Mouse (Mus musculus) macrophage (primary cell): Measurements from ENCODE around the gene Hmgn2. TPM values are rescaled to one million over a fixed set of nuclear protein-coding genes. Genes with fewer than 3 reads are reported as not detected.
A peak's percentile ranks its signal among the peaks of the same experiment; 100 is the strongest.

Experiments
- H3K27ac ChIP-seq: fragments of 350-480 bp; formaldehyde crosslinking; 2 replicates; pipeline ENCODE4 v1.9.0; 2021
- H3K36me3 ChIP-seq: fragments of 350-480 bp; formaldehyde crosslinking; 2 replicates; pipeline ENCODE4 v1.9.0; 2021; ENCODE audit errors: inconsistent target
- H3K4me3 ChIP-seq: fragments of 350-480 bp; formaldehyde crosslinking; 2 replicates; pipeline ENCODE4 v1.9.0; 2021; ENCODE audit errors: inconsistent target
- H3K79me2 ChIP-seq: fragments of 350-480 bp; formaldehyde crosslinking; 2 replicates; pipeline ENCODE4 v1.9.0; 2021; ENCODE audit errors: inconsistent target
- WGBS: methylation state at CpG from one replicate; pipeline ENCODE4 v1.1.7; 2026; ENCODE audit warnings: inconsistent platforms; ENCODE audit not compliant: missing documents; 5-methylcytosine and 5-hydroxymethylcytosine counted together
- polyA plus RNA-seq: library from polyadenylated mRNA; stranded (reverse); fragments of 250-400 nt; gene quantifications from 3 replicates; pipeline ENCODE4 v1.2.4, GENCODE M21; 2018; ENCODE audit warnings: inconsistent platforms

Hmgn2 gene
- polyA plus RNA-seq, 1 experiment from 2014 or later: 209 TPM

DNA sequence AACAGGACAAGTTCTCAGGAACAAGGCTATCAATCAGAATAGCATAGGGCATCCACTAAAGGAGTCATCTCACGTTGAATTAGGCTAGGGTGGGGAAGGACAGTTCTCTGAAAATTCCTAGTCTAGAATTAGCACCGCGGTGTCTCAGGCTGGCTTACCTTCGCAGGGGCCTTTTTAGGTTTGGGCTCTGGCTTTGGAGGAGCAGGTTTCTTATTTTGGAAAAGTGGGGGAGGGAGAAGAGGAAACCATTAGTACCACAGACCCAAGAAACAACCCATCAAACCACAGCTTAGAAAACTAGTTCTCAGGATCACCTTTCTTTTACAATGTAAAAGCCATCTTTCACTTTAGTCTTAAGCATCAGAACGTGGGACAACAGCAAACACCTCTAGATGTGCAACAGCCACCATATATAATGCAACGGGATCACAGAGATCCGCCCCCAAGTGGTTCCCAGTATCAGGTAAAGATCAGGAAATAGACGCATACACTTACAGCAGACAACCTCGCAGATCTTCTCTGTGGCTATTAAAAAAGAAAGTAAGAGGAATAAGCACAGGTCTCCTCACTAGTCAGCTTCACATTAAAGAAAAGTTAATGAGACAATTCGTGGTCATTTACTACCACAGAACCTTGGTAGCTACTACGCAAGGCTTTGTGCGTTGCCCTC is 2.0 kb downstream of the Hmgn2 start:
- 35% methylated on average over 12 of the region's 12 CpGs for WGBS
- H3K27ac ChIP-seq: peak overlapping the region; percentile 27

GRCm38 (mm10) chr4:133962566-133962965 is 5.9 kb downstream of the Hmgn2 start:
- Histone ChIP-seq H3K79me2 (peaks cover 16% of the 10 kb centered on the region), H3K27ac (no peak overlapping the region), H3K36me3 (peaks cover 18% of the 10 kb centered on the region), H3K4me3 (no peak overlapping the region)
- 96% methylated on average over 7 of the region's 7 CpGs for WGBS

More for the DNA sequence above, 2.0 kb downstream of the Hmgn2 start:
- H3K79me2 ChIP-seq: peaks cover 16% of the 10 kb centered on the region
- peak overlapping the region; percentile 57 for H3K4me3 ChIP-seq
- peaks cover 18% of the 10 kb centered on the region for H3K36me3 ChIP-seq

DNA sequence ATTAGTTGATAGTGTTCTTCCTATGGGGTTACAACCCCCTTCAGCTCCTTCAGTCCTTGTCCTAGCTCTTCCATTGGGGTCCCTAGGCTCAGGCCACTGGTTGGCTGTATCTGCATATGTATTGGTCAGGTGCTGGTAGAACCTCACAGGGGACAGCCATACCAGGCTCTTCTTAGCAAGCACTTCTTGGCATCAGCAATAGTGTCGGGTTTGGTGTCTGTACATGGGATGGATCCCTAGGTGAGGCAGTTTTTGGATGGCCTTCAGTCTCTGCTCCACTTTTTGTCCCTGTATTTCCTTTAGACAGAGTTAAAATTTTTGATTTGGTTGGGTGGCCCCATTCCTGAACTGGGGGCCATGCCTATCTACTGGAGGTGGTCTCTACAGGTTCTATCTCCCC is 9.6 kb downstream of the Hmgn2 start:
- Histone ChIP-seq H3K36me3 (peaks cover 5% of the 10 kb centered on the region; the same call in 1 of the 2 replicates), H3K79me2 (no peaks in the 10 kb centered on the region), H3K27ac (no peak overlapping the region), H3K4me3 (no peak overlapping the region)
- WGBS: 88% methylated on average over 1 of the region's 1 CpGs

DNA sequence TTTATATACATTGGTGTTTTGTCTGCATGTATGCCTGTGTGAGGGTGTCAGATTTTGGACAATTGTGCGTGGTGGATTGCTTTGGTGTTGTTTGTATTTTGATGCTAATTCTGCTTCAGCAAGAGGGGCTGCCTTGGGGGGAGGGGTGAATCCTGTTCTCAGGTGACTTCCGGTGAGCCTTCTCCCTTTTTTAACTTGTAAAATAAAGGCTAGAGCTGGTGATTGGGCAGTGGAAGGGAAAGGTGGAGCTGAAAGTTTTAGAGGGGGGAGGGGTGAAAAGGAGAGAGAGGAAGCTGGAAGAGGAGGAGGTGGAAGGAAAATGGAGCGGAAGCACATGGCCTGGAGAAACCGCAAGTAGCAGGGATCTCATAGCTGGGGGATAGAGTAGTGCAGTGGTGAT is 12.1 kb downstream of the Hmgn2 start:
- Histone ChIP-seq H3K79me2 (no peaks in the 10 kb centered on the region), H3K36me3 (no peaks in the 10 kb centered on the region), H3K27ac (no peak overlapping the region), H3K4me3 (no peak overlapping the region)
- WGBS: 83% methylated on average over 4 of the region's 4 CpGs

- Histone ChIP-seq H3K36me3 (no peaks in the 10 kb centered on the region), H3K79me2 (no peaks in the 10 kb centered on the region), H3K4me3 (no peak overlapping the region), H3K27ac (no peak overlapping the region)
- WGBS: 76% methylated on average over 4 of the region's 4 CpGs
Observed at GRCm38 (mm10) chr4:133946736-133947135, 21.7 kb downstream of the Hmgn2 start.

DNA sequence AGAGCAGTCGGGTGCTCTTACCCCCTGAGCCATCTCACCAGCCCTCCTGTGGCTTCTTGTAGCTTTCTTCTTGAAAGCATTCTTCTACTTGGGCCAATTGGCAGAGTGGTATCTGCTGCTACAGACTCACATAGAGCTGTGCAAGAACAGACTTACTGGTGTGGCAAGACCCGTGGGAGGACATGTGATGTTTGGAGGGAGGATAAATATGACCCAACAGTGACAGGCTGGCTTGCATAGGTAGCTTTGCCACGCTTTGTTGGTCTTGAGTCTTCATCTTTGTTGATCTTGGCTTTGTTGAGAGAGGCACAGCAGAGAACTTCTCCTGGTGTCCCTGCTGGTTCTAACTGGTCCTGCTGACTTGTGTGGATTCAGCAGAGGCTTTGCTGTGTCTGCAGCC is 24.7 kb downstream of the Hmgn2 start:
- 89% methylated on average over 3 of the region's 3 CpGs for WGBS
- H3K27ac ChIP-seq: no peak overlapping the region
- H3K36me3 ChIP-seq: no peaks in the 10 kb centered on the region
- no peaks in the 10 kb centered on the region for H3K79me2 ChIP-seq
- no peak overlapping the region for H3K4me3 ChIP-seq

DNA sequence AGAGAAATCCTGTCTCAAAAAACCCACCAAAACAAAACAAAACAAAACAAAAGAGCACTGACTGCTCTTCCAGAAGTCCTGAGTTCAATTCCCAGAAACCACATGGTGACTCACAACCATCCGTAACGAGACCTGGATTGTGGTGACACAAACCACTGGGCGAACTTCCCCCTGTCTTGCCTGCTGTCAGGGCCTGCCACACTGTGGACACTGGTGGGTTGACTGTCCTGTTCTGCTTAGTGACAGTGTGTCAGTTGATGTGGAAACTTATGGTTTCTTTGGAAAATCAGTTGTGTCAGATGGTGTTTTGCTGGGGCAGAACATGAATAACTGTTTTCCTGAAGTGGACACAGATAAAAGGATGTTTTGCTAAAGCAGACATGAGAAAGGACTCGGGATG is 25.8 kb downstream of the Hmgn2 start:
- Histone ChIP-seq H3K79me2 (no peaks in the 10 kb centered on the region), H3K36me3 (no peaks in the 10 kb centered on the region), H3K27ac (no peak overlapping the region), H3K4me3 (no peak overlapping the region)
- WGBS: 54% methylated on average over 4 of the region's 4 CpGs

DNA sequence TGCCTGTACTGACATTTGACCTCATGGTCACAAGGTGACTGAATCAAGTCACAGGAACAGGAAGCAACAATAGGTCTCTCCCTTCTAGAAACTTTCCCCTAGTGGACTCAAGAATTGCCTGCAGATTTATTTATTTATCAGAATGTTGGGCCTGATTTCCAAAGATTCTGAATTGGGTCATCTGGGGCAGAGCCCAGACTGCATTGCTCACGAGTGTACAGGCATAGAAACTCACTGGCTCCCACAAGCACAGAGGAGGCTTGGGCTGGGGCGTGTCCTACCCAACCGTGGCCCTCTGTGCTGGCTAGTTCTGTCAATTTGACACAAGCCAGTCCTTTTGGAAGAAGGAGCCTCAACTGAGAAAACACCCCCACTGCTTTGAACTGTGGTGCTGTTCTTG is 26.9 kb downstream of the Hmgn2 start:
- no peak overlapping the region for H3K27ac ChIP-seq
- no peaks in the 10 kb centered on the region for H3K36me3 ChIP-seq
- WGBS: 79% methylated on average over 3 of the region's 3 CpGs
- H3K4me3 ChIP-seq: no peak overlapping the region
- H3K79me2 ChIP-seq: no peaks in the 10 kb centered on the region

GRCm38 (mm10) chr4:133940386-133941260 is 27.8 kb downstream of the Hmgn2 start:
- WGBS: 93% methylated on average over 13 of the region's 13 CpGs
- H3K27ac ChIP-seq: no peak overlapping the region

GRCm38 (mm10) chr4:133938077-133938476 is 30.4 kb downstream of the Hmgn2 start:
- no peaks in the 10 kb centered on the region for H3K36me3 ChIP-seq
- H3K27ac ChIP-seq: no peak overlapping the region
- WGBS: 73% methylated on average over 2 of the region's 2 CpGs
- no peak overlapping the region for H3K4me3 ChIP-seq
- H3K79me2 ChIP-seq: no peaks in the 10 kb centered on the region

More at GRCm38 (mm10) chr4:133940386-133941260, 27.8 kb downstream of the Hmgn2 start:
- no peaks in the 10 kb centered on the region for H3K36me3 ChIP-seq
- H3K4me3 ChIP-seq: no peak overlapping the region
- H3K79me2 ChIP-seq: no peaks in the 10 kb centered on the region

- Histone ChIP-seq H3K79me2 (no peaks in the 10 kb centered on the region), H3K27ac (no peak overlapping the region), H3K4me3 (no peak overlapping the region), H3K36me3 (no peaks in the 10 kb centered on the region)
- WGBS: 100% methylated on average over 3 of the region's 3 CpGs
Observed at GRCm38 (mm10) chr4:133931785-133932184, 36.7 kb downstream of the Hmgn2 start.

GRCm38 (mm10) chr4:133931349-133931748 is 37.1 kb downstream of the Hmgn2 start:
- Histone ChIP-seq H3K27ac (no peak overlapping the region), H3K36me3 (no peaks in the 10 kb centered on the region), H3K4me3 (no peak overlapping the region), H3K79me2 (no peaks in the 10 kb centered on the region)
- 23% methylated on average over 10 of the region's 10 CpGs for WGBS

GRCm38 (mm10) chr4:133929278-133929670 is 39.2 kb downstream of the Hmgn2 start:
- Histone ChIP-seq H3K36me3 (no peaks in the 10 kb centered on the region), H3K27ac (peak overlapping the region; percentile 87), H3K4me3 (peak overlapping the region; percentile 21), H3K79me2 (no peaks in the 10 kb centered on the region)
- 12% methylated on average over 7 of the region's 7 CpGs for WGBS

- 10% methylated on average over 15 of the region's 15 CpGs for WGBS
- Histone ChIP-seq H3K4me3 (peak overlapping the region; percentile 21), H3K36me3 (no peaks in the 10 kb centered on the region), H3K79me2 (no peaks in the 10 kb centered on the region), H3K27ac (peak overlapping the region; percentile 87)
Observed at GRCm38 (mm10) chr4:133928576-133929277, 39.7 kb downstream of the Hmgn2 start.

- WGBS: 84% methylated on average over 4 of the region's 4 CpGs
- no peaks in the 10 kb centered on the region for H3K36me3 ChIP-seq
- no peak overlapping the region for H3K4me3 ChIP-seq
- no peak overlapping the region for H3K27ac ChIP-seq
- H3K79me2 ChIP-seq: no peaks in the 10 kb centered on the region
Observed at GRCm38 (mm10) chr4:133925204-133925603, 43.2 kb downstream of the Hmgn2 start.
